Mouse (Mus musculus): Measurements from ENCODE around the gene Kcnn1. TPM values are rescaled to one million over a fixed set of nuclear protein-coding genes. Genes with fewer than 3 reads are reported as not detected.

The Kcnn1 gene
- polyA plus RNA-seq, 1 experiment from 2014 or later = 1.6 TPM

GRCm38 (mm10) chr8:70794215-70794614 is 68.8 kb downstream of the Kcnn1 start:
- Histone ChIP-seq H3K4me2 (ENCODE audit: low read length) (no peak overlapping the region), H3K4me1 (replicated peaks; ENCODE audit: control insufficient read depth, insufficient read depth, low read length) (peaks cover 20% of the 10 kb centered on the region), H3K27ac (ENCODE audit: low read depth) (no peak overlapping the region), H3K9ac (ENCODE audit: low read length) (no peak overlapping the region), H3K9me3 (ENCODE audit: control insufficient read depth, low read length) (no peaks in the 10 kb centered on the region), H3K36me3 (ENCODE audit: control insufficient read depth, insufficient read depth, low read length) (no peaks in the 10 kb centered on the region), H3K27me3 (replicated peaks; ENCODE audit: control insufficient read depth, insufficient read depth, low read length) (peaks cover 15% of the 10 kb centered on the region), H3K4me3 (ENCODE audit: low read depth, low read length) (no peak overlapping the region)
- DNase-seq (ENCODE audit: low spot score) = no peak
- 77% methylated on average over 2 of the region's 2 CpGs for WGBS
- ATAC-seq (replicated peaks; ENCODE audit: low FRiP score, low TSS enrichment, low read depth) = no peak

DNA sequence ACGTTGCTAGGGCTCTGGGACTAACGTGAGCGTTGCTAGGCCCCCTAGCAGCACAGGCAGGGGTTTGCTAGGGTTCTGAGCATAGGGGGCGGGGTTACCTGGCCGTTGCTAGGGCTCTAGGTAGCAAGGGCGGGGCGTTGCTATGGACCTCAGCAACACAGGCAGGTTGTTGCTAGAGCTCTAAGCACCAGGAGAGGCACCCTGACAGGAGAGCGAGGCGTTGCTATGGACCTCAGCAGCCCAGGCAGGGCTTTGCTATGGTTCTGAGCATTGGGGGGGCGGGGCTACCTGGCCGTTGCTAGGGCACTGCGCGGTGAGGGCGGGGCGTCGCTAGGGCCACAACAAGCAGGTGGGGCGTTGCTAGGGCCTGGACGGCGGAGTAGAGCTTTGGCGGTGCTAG is 70.4 kb downstream of the Kcnn1 start:
- DNase-seq (ENCODE audit: low spot score) = peak; percentile 93
- Histone ChIP-seq H3K27me3 (replicated peaks; ENCODE audit: control insufficient read depth, insufficient read depth, low read length) (no peaks in the 10 kb centered on the region; the same call in 1 of the 2 replicates), H3K4me2 (ENCODE audit: low read length) (peak overlapping the region; percentile 82), H3K27ac (ENCODE audit: low read depth) (peak overlapping the region; percentile 77), H3K4me1 (replicated peaks; ENCODE audit: control insufficient read depth, insufficient read depth, low read length) (peaks cover 20% of the 10 kb centered on the region), H3K9ac (ENCODE audit: low read length) (peak overlapping the region; percentile 80), H3K9me3 (ENCODE audit: control insufficient read depth, low read length) (no peaks in the 10 kb centered on the region), H3K4me3 (ENCODE audit: low read depth, low read length) (peak overlapping the region; percentile 72), H3K36me3 (ENCODE audit: control insufficient read depth, insufficient read depth, low read length) (no peaks in the 10 kb centered on the region)
- under 1% methylated on average over 20 of the region's 20 CpGs for WGBS
- ATAC-seq (replicated peaks; ENCODE audit: low FRiP score, low TSS enrichment, low read depth) = peak; percentile 49

Small RNAs within 50 kb of the gene (microRNA-seq; reads per million reads assigned to microRNA genes)
- gene Mir7067 (1.4 reads per million, percentile 16 among the genes with 10 or more reads in this experiment), gene Mir7240 (0.51 reads per million)

Other genes with a start within 250 kb of the Kcnn1 start
- 1.2 and 2.0 TPM in 2 replicates for gene Lrrc25, start 247.1 kb downstream of the Kcnn1 start, polyA plus RNA-seq (2014; fragmentation: Nextera tagmentation; extraction: Ambion mirVana)
- 0.55 and 1.1 TPM in 2 replicates for gene Gdf15, start 230.8 kb downstream of the Kcnn1 start, polyA plus RNA-seq (2014; fragmentation: Nextera tagmentation; extraction: Ambion mirVana)
- 65.5 and 65.9 TPM in 2 replicates for gene Pgpep1, start 202.9 kb downstream of the Kcnn1 start, polyA plus RNA-seq (2014; fragmentation: Nextera tagmentation; extraction: Ambion mirVana)
- 290 and 307 TPM in 2 replicates for gene Lsm4, start 190.0 kb downstream of the Kcnn1 start, polyA plus RNA-seq (2014; fragmentation: Nextera tagmentation; extraction: Ambion mirVana)
- 94.0 and 114 TPM in 2 replicates for gene Jund, start 164.3 kb downstream of the Kcnn1 start, polyA plus RNA-seq (2014; fragmentation: Nextera tagmentation; extraction: Ambion mirVana)
- gene Iqcn, start 159.8 kb downstream of the Kcnn1 start, polyA plus RNA-seq (2014; fragmentation: Nextera tagmentation; extraction: Ambion mirVana) = 0.05 TPM in 2 replicates
- gene Gm3336, start 144.7 kb downstream of the Kcnn1 start, polyA plus RNA-seq (2014; fragmentation: Nextera tagmentation; extraction: Ambion mirVana) = 0.67 and 0.88 TPM in 2 replicates
- 0.39 and 0.42 TPM in 2 replicates for gene Pde4c, start 139.5 kb downstream of the Kcnn1 start, polyA plus RNA-seq (2014; fragmentation: Nextera tagmentation; extraction: Ambion mirVana)
- gene Rab3a, start 108.6 kb downstream of the Kcnn1 start, polyA plus RNA-seq (2014; fragmentation: Nextera tagmentation; extraction: Ambion mirVana) = 27.7 and 28.6 TPM in 2 replicates
- gene Mpv17l2, start 102.3 kb downstream of the Kcnn1 start, polyA plus RNA-seq (2014; fragmentation: Nextera tagmentation; extraction: Ambion mirVana) = 58.6 and 59.9 TPM in 2 replicates
- 40.7 and 47.3 TPM in 2 replicates for gene Pik3r2, start 86.5 kb downstream of the Kcnn1 start, polyA plus RNA-seq (2014; fragmentation: Nextera tagmentation; extraction: Ambion mirVana)
- 13.1 and 16.7 TPM in 2 replicates for gene Mast3, start 58.2 kb downstream of the Kcnn1 start, polyA plus RNA-seq (2014; fragmentation: Nextera tagmentation; extraction: Ambion mirVana)
- 0.24 and 0.35 TPM in 2 replicates for gene Il12rb1, start 54.8 kb downstream of the Kcnn1 start, polyA plus RNA-seq (2014; fragmentation: Nextera tagmentation; extraction: Ambion mirVana)
- gene Arrdc2, start 23.5 kb downstream of the Kcnn1 start, polyA plus RNA-seq (2014; fragmentation: Nextera tagmentation; extraction: Ambion mirVana) = 7.3 and 7.9 TPM in 2 replicates
- 97.3 and 105 TPM in 2 replicates for gene Ccdc124, start 10.7 kb upstream of the Kcnn1 start, polyA plus RNA-seq (2014; fragmentation: Nextera tagmentation; extraction: Ambion mirVana)
- gene Slc5a5, start 29.5 kb upstream of the Kcnn1 start, polyA plus RNA-seq (2014; fragmentation: Nextera tagmentation; extraction: Ambion mirVana) = 0.32 and 0.45 TPM in 2 replicates
- gene Rpl18a, start 34.2 kb upstream of the Kcnn1 start, polyA plus RNA-seq (2014; fragmentation: Nextera tagmentation; extraction: Ambion mirVana) = 6,009 and 6,086 TPM in 2 replicates
- 43.8 and 44.7 TPM in 2 replicates for gene Map1s, start 42.7 kb upstream of the Kcnn1 start, polyA plus RNA-seq (2014; fragmentation: Nextera tagmentation; extraction: Ambion mirVana)

Data from intestine, embryonic 14.5 days (tissue).